Mouse (Mus musculus) limb, embryonic 13.5 days (tissue): ENCODE results near the gene Lamp2. TPM values are rescaled to one million over a fixed set of nuclear protein-coding genes. Genes with fewer than 3 reads are reported as not detected.

Experiments
- ATAC-seq: fragments of 200-750 bp; cut with Nextera tagmentation; 2 replicates; pipeline ENCODE4 v1.8.0; 2017; ENCODE audit warnings: low read depth, moderate number of reproducible peaks, moderate TSS enrichment; ENCODE audit not compliant: low FRiP score
- H3K27ac ChIP-seq: fragments of 300-500 bp; sonication (generic); 2 replicates; pipeline ENCODE4 v1.5.1; 2015; ENCODE audit warnings: inconsistent platforms, mild to moderate bottlenecking, moderate library complexity
- H3K27me3 ChIP-seq: fragments of 300-500 bp; sonication (generic); 2 replicates; pipeline ENCODE4 v1.6.1; 2015; ENCODE audit warnings: mild to moderate bottlenecking, inconsistent platforms
- H3K36me3 ChIP-seq: fragments of 300-500 bp; sonication (generic); 2 replicates; pipeline ENCODE4 v1.6.1; 2015; ENCODE audit warnings: inconsistent platforms, mild to moderate bottlenecking, moderate library complexity
- H3K4me1 ChIP-seq: fragments of 300-500 bp; sonication (generic); 2 replicates; pipeline ENCODE4 v1.6.1; 2015; ENCODE audit warnings: inconsistent platforms
- H3K4me2 ChIP-seq: fragments of 300-500 bp; sonication (generic); replicated peaks from 2 replicates; pipeline ENCODE4 v1.6.1; 2015; ENCODE audit warnings: inconsistent platforms, mild to moderate bottlenecking, moderate library complexity
- H3K4me3 ChIP-seq: fragments of 300-500 bp; sonication (generic); 2 replicates; pipeline ENCODE4 v1.5.1; 2015; ENCODE audit warnings: moderate library complexity, mild to moderate bottlenecking, inconsistent platforms
- H3K9ac ChIP-seq: fragments of 300-500 bp; sonication (generic); 2 replicates; pipeline ENCODE4 v1.6.1; 2015; ENCODE audit warnings: mild to moderate bottlenecking, inconsistent platforms
- H3K9me3 ChIP-seq: fragments of 300-500 bp; sonication (generic); 2 replicates; pipeline ENCODE4 v1.6.1; 2016; ENCODE audit warnings: inconsistent platforms
- WGBS: fragments of 180-500 bp; shearing (Covaris S2); methylation state at CpG from one replicate; pipeline ENCODE4 v1.1.7; 2015; 5-methylcytosine and 5-hydroxymethylcytosine counted together
- polyA plus RNA-seq: library from polyadenylated mRNA; unstranded; fragments of >200 nt; fragmentation: Nextera tagmentation; extraction: Ambion mirVana; gene quantifications from 2 replicates; pipeline ENCODE4 v1.2.1, GENCODE M21; 2015

Gene Lamp2
- polyA plus RNA-seq, 1 experiment from 2014 or later: 115 TPM

- peak; percentile 17; the same call in 1 of the 2 replicates for ATAC-seq
- H3K36me3 ChIP-seq: peaks cover 7% of the 10 kb centered on the region; the same call in 1 of the 2 replicates
- WGBS: 33% methylated on average over 3 of the region's 3 CpGs
Measured at GRCm38 (mm10) chrX:38456635-38457006, 367 bp upstream of the Lamp2 start.

GRCm38 (mm10) chrX:38455474-38455873, 780 bp downstream of the Lamp2 start:
- 0 out of 2 replicates have a peak, but pooled peaks have one; percentile 37 for ATAC-seq
- no peak overlapping the region for H3K27ac ChIP-seq
- 22% methylated on average over 7 of the region's 7 CpGs for WGBS

More at GRCm38 (mm10) chrX:38456635-38457006, 367 bp upstream of the Lamp2 start:
- H3K4me2 ChIP-seq: no peak overlapping the region
- no peak overlapping the region for H3K4me3 ChIP-seq
- H3K9ac ChIP-seq: no peak overlapping the region
- no peaks in the 10 kb centered on the region for H3K27me3 ChIP-seq
- H3K4me1 ChIP-seq: peaks cover 5% of the 10 kb centered on the region; the same call in 1 of the 2 replicates
- no peaks in the 10 kb centered on the region for H3K9me3 ChIP-seq
- no peak overlapping the region for H3K27ac ChIP-seq

GRCm38 (mm10) chrX:38454900-38455299, 1.4 kb downstream of the Lamp2 start:
- Histone ChIP-seq H3K4me3 (peak overlapping the region; percentile 60), H3K9me3 (no peaks in the 10 kb centered on the region), H3K27me3 (no peaks in the 10 kb centered on the region), H3K36me3 (peaks cover 17% of the 10 kb centered on the region), H3K4me2 (peak overlapping the region; percentile 63), H3K27ac (no peak overlapping the region), H3K4me1 (peaks cover 5% of the 10 kb centered on the region; the same call in 1 of the 2 replicates), H3K9ac (no peak overlapping the region)
- no peak for ATAC-seq
- WGBS: 32% methylated on average over 2 of the region's 2 CpGs

More at GRCm38 (mm10) chrX:38455474-38455873, 780 bp downstream of the Lamp2 start:
- H3K4me3 ChIP-seq: peak overlapping the region; percentile 60
- no peaks in the 10 kb centered on the region for H3K27me3 ChIP-seq
- H3K9me3 ChIP-seq: no peaks in the 10 kb centered on the region
- H3K4me1 ChIP-seq: peaks cover 5% of the 10 kb centered on the region; the same call in 1 of the 2 replicates
- H3K9ac ChIP-seq: peak overlapping the region; percentile 73
- peak overlapping the region; percentile 63 for H3K4me2 ChIP-seq
- H3K36me3 ChIP-seq: peaks cover 13% of the 10 kb centered on the region; the same call in 1 of the 2 replicates

GRCm38 (mm10) chrX:38453924-38454323, 2.3 kb downstream of the Lamp2 start:
- no peak for ATAC-seq

GRCm38 (mm10) chrX:38450476-38450875, 5.8 kb downstream of the Lamp2 start:
- no peaks in the 10 kb centered on the region for H3K27me3 ChIP-seq
- no peak overlapping the region for H3K9ac ChIP-seq
- H3K27ac ChIP-seq: no peak overlapping the region
- no peaks in the 10 kb centered on the region for H3K9me3 ChIP-seq
- 76% methylated on average over 6 of the region's 6 CpGs for WGBS
- H3K4me3 ChIP-seq: no peak overlapping the region
- H3K4me2 ChIP-seq: no peak overlapping the region
- H3K36me3 ChIP-seq: peaks cover 28% of the 10 kb centered on the region
- peaks cover 5% of the 10 kb centered on the region; the same call in 1 of the 2 replicates for H3K4me1 ChIP-seq
- ATAC-seq: no peak

More at GRCm38 (mm10) chrX:38453924-38454323, 2.3 kb downstream of the Lamp2 start:
- no peaks in the 10 kb centered on the region for H3K9me3 ChIP-seq
- no peaks in the 10 kb centered on the region for H3K27me3 ChIP-seq
- H3K4me2 ChIP-seq: no peak overlapping the region
- no peak overlapping the region for H3K9ac ChIP-seq
- no peak overlapping the region for H3K27ac ChIP-seq
- no peak overlapping the region for H3K4me3 ChIP-seq
- peaks cover 5% of the 10 kb centered on the region; the same call in 1 of the 2 replicates for H3K4me1 ChIP-seq
- peaks cover 26% of the 10 kb centered on the region for H3K36me3 ChIP-seq
- WGBS: 86% methylated on average over 5 of the region's 5 CpGs

GRCm38 (mm10) chrX:38445705-38446104, 10.5 kb downstream of the Lamp2 start:
- no peak overlapping the region for H3K27ac ChIP-seq
- WGBS: 71% methylated on average over 1 of the region's 1 CpGs
- ATAC-seq: no peak

GRCm38 (mm10) chrX:38442425-38442824, 13.8 kb downstream of the Lamp2 start:
- peaks cover 5% of the 10 kb centered on the region; the same call in 1 of the 2 replicates for H3K36me3 ChIP-seq
- H3K27me3 ChIP-seq: no peaks in the 10 kb centered on the region
- H3K9me3 ChIP-seq: no peaks in the 10 kb centered on the region
- H3K4me2 ChIP-seq: no peak overlapping the region
- no peak for ATAC-seq
- WGBS: 82% methylated on average over 1 of the region's 1 CpGs
- H3K4me1 ChIP-seq: no peaks in the 10 kb centered on the region
- no peak overlapping the region for H3K4me3 ChIP-seq
- H3K27ac ChIP-seq: no peak overlapping the region
- H3K9ac ChIP-seq: no peak overlapping the region

More at GRCm38 (mm10) chrX:38445705-38446104, 10.5 kb downstream of the Lamp2 start:
- no peaks in the 10 kb centered on the region for H3K4me1 ChIP-seq
- no peak overlapping the region for H3K9ac ChIP-seq
- no peaks in the 10 kb centered on the region for H3K9me3 ChIP-seq
- H3K36me3 ChIP-seq: peaks cover 21% of the 10 kb centered on the region
- H3K4me2 ChIP-seq: no peak overlapping the region
- no peaks in the 10 kb centered on the region for H3K27me3 ChIP-seq
- H3K4me3 ChIP-seq: no peak overlapping the region

- no peak overlapping the region for H3K4me3 ChIP-seq
Measured at GRCm38 (mm10) chrX:38439629-38440028, 16.6 kb downstream of the Lamp2 start.

GRCm38 (mm10) chrX:38438147-38438791, 18.0 kb downstream of the Lamp2 start:
- H3K4me3 ChIP-seq: no peak overlapping the region
- ATAC-seq: no peak
- no peak overlapping the region for H3K27ac ChIP-seq
- H3K4me2 ChIP-seq: no peak overlapping the region
- WGBS: 52% methylated on average over 7 of the region's 7 CpGs
- H3K27me3 ChIP-seq: no peaks in the 10 kb centered on the region
- no peaks in the 10 kb centered on the region for H3K9me3 ChIP-seq
- H3K9ac ChIP-seq: no peak overlapping the region
- no peaks in the 10 kb centered on the region for H3K4me1 ChIP-seq
- H3K36me3 ChIP-seq: peaks cover 9% of the 10 kb centered on the region

More at GRCm38 (mm10) chrX:38439629-38440028, 16.6 kb downstream of the Lamp2 start:
- WGBS: 71% methylated on average over 2 of the region's 2 CpGs
- Histone ChIP-seq H3K4me1 (no peaks in the 10 kb centered on the region), H3K9ac (no peak overlapping the region), H3K27ac (no peak overlapping the region), H3K9me3 (no peaks in the 10 kb centered on the region), H3K36me3 (peaks cover 9% of the 10 kb centered on the region), H3K27me3 (no peaks in the 10 kb centered on the region), H3K4me2 (no peak overlapping the region)
- ATAC-seq: no peak

- no peak overlapping the region for H3K4me3 ChIP-seq
- no peak for ATAC-seq
- H3K36me3 ChIP-seq: peaks cover 30% of the 10 kb centered on the region
- no peak overlapping the region for H3K4me2 ChIP-seq
- H3K9me3 ChIP-seq: no peaks in the 10 kb centered on the region
- no peaks in the 10 kb centered on the region for H3K27me3 ChIP-seq
- H3K9ac ChIP-seq: no peak overlapping the region
- 88% methylated on average over 4 of the region's 4 CpGs for WGBS
- H3K4me1 ChIP-seq: no peaks in the 10 kb centered on the region
- H3K27ac ChIP-seq: no peak overlapping the region
Measured at GRCm38 (mm10) chrX:38429455-38429854, 26.8 kb downstream of the Lamp2 start.

- WGBS: 80% methylated on average over 3 of the region's 3 CpGs
- peaks cover 35% of the 10 kb centered on the region for H3K36me3 ChIP-seq
Measured at GRCm38 (mm10) chrX:38428818-38429440, 27.3 kb downstream of the Lamp2 start.

GRCm38 (mm10) chrX:38426043-38426442, 30.2 kb downstream of the Lamp2 start:
- H3K4me2 ChIP-seq: no peak overlapping the region
- no peak for ATAC-seq
- no peak overlapping the region for H3K4me3 ChIP-seq
- no peaks in the 10 kb centered on the region for H3K4me1 ChIP-seq
- no peak overlapping the region for H3K27ac ChIP-seq
- WGBS: 67% methylated on average over 1 of the region's 1 CpGs
- H3K9ac ChIP-seq: no peak overlapping the region
- H3K27me3 ChIP-seq: no peaks in the 10 kb centered on the region
- H3K9me3 ChIP-seq: no peaks in the 10 kb centered on the region
- peaks cover 42% of the 10 kb centered on the region for H3K36me3 ChIP-seq

More at GRCm38 (mm10) chrX:38428818-38429440, 27.3 kb downstream of the Lamp2 start:
- H3K4me3 ChIP-seq: no peak overlapping the region
- H3K4me2 ChIP-seq: no peak overlapping the region
- H3K9me3 ChIP-seq: no peaks in the 10 kb centered on the region
- ATAC-seq: no peak
- H3K27ac ChIP-seq: no peak overlapping the region
- H3K4me1 ChIP-seq: no peaks in the 10 kb centered on the region
- H3K9ac ChIP-seq: no peak overlapping the region
- no peaks in the 10 kb centered on the region for H3K27me3 ChIP-seq
